Mouse (Mus musculus) layer of hippocampus, postnatal 14 days (tissue): ENCODE data around the gene Nfib. TPM values are rescaled to one million over a fixed set of nuclear protein-coding genes. Genes with fewer than 3 reads are reported as not detected.
A peak's percentile ranks its signal among the peaks of the same experiment; 100 is the strongest.

Experiments used
- DNase-seq, 2 experiments: peaks; one replicate each; pipeline ENCODE4 v3.0.0; 2021 to 2022; ENCODE audit warnings: low spot score in 2 of 2, mixed read lengths in 1 of 2
- total RNA-seq, 2 experiments: library from RNA; stranded (reverse); gene quantifications; 2 replicates each; pipeline ENCODE4 v1.2.3; 2021

The Nfib gene
- total RNA-seq, 2 experiments from 2014 or later, result 197 to 217 TPM

DNA sequence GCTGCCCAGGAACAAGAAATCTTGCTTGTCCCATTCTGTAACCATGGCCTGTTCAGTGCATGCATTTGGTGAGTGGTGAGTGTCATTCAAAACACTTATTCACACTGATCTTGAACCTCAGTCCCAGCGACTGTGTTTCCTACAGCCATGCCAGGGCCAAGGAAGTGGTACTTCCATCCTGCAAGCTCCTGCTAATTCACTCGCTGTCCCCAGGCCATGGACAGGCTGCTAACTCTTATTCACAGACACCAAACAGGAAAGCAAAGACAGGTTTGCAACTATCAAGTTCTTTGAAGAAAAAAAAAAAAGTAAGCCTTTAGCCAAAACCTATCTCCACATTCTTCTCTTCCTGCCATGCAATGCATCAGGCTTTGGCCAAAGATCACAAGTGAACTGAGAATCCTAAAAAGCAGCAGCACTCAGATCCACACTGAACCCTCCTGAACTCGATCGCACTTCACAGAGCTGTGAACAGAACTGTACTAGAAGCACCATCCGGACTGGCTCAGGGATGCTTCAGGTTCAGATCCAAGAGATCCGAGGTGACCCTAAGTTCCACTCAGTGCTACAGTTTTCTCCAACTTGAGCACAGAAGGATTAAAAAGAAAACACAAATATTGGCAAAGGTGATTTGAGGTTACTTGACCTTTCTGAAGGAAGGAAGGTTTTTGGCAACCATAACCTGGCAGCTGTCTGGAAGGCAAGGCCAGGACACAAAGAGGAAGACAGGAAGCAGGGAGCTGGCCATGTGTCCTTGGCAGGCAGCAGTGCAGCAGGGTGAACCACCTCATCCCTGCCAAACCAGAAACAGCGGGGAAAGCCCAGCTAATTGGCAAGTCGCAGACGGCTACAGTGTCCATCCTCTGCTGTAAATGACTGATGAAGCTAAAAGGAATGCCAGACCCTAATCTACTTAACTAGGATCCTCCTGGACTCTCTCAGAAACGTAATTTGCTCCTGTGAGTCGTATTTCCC lies 305.9 kb downstream of the Nfib start:
- peak in 1 of 2 experiments; percentile 79 for DNase-seq

DNA sequence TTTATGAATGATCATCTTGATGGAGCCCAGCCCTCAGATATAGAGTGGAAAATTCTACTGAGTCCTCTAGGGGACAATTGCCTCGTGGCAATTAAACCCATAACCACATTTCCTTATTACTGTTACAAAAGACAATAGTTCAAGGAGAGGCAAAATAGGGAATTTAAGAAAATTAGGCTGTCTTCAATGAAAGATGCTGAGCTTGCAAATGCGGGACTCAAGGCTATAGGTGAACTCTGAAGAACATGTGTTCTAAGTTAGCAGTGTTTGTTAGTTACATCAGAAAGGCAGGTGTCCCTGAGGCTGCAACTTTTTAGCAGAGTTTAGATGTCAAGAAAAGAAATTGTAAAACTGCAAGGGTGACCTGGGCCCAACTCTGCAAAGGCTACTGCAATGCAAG lies 307.3 kb downstream of the Nfib start:
- DNase-seq, result no peak

DNA sequence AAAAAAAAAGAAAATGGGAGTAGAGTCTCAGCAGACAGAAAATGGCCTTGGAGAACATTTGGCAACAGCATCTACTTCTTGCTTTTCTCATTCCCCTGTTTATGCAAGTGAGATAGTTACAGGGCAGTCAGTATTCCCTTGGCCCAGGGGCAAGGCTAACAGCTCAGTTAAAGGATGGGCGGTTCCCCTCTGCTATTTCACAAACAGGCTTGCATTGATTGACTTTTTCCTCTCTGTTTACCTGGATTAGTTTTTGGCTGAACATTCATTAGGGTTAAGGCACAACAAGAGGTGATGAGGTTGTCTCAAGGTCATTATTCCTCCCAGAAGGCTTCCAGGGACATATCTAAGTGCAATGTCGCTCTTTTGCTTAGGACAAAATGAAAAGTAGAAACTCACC lies 308.7 kb downstream of the Nfib start:
- no peak for DNase-seq

DNA sequence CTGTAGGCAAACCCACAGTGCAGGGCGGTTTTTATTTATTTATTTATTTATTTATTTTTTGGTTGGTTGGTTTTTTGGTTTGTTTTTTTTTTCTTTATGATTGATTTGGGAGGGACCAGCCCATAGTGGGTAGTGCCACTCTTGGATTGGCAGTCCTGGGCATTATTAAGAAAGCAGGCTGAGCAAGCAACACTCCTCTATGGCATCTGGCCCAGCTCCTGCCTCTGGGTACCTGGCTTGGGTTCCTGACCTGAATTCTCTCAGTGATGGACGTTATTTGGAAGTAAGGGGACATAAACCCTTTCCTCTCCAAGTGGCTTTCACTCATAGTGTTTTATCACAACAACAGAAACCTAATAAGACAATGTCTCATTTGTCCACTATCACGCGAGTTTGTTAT lies 309.5 kb downstream of the Nfib start:
- DNase-seq, result no peak

DNA sequence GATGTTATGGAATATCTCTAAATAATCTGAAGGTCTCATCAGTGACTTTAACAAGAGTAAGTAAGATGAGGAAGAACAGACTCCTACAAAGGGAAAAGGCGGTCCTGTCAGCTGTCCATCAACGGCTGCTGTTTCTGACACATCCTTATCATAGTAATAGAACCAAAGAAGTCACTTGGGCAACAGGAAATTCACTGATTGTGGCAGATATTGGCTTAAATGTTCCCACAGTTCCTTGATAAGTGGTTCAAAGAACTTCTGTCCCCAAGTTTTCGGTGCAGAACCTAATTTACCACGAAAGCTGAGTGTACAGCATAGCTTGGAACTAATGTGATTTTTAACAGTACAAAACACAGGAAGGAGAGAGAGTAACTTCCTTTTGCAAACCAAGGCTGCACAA lies 311.2 kb downstream of the Nfib start:
- no peak for DNase-seq

DNA sequence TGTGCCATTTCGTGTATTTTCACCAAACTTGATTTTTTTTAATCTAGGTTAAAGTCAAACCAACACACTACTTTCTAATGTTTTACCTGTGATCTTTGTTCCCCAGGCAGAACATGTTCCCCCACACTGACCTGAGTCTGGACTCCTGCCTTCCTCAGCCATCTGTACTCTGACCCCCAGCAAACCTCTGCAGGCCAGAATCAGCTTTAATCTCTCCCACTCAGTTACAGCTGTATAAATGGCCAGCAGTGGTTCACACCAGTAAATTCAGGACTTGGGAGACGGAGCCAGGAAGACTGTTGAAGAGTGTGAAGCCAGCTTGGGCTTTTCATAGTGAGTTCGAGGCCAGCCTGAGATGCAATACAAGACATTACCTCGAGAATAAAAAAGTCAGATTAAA lies 312.5 kb downstream of the Nfib start:
- no peak for DNase-seq

DNA sequence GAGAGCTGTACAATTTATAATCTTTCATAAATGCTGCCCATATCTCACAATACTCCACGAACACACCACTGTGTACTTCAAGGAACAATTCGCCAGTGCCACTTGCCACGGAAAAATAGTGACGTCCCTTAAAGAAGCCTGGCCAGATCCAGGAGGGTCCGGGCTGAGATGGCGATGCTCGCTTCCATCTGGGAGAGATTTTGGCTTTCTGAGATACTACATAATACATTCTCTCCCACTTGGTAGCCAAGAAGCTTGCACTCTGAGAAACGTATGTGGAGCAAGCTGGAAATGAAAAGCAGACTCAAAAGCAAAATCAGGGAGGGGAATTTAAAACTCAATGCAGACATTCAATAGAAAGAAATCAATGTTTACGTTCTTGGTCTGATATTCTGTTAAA lies 313.1 kb downstream of the Nfib start:
- no peak for DNase-seq

DNA sequence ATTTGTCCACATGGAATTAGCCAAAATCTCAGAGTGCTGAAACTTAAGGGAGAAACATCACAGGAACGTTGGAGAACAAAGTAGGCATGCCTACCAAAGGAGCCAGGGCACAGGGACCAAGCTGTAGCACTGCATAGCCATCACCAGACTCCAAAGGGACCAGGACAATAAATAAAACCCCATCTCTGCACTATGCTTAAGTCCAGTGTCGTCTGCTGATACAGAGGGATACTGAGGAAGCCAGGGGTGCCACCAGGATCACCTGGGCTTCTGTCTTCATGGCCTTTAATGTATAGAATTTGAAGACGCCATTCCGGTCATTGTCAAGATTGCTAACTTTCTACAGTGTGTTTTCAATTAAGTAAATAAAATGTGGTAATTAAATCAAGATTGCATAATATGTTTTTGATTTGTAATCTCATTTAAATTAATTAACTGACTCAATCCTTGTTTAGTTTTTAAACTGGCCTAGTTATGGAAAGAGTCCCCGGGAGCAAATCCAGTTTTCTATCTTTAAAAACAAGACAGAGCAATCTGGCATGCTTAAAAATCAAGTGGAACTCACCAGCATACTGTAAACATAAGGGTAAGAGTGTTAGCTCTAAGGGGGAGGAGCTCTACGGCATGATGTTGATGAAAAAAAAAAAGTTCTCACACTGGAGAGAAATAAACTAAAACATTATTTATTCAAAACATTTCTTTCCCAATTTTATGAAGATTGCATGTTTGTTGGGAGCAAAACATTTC lies 313.7 kb downstream of the Nfib start:
- DNase-seq, result no peak

- DNase-seq, result no peak
Measured at GRCm38 (mm10) chr4:82390545-82390944, 315.0 kb downstream of the Nfib start.

DNA sequence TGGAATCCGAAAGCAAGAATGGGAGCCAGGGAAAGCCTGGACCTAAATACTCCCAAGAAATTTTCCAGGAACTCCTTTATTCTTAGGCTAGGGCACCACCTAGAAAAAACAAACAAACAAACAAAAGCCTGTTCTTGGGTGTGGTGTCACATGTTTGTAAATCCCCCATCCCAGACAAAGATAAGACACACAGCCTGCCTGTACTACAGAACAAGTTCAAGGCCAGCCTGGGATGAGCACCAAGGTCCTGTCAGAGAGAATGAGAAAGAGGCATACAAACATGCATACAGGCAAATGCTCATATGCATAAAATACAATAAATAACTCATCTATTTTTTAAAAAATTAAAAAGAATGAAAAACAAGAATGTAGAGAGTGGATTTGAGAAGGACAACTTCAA lies 315.7 kb downstream of the Nfib start:
- DNase-seq, result no peak

DNA sequence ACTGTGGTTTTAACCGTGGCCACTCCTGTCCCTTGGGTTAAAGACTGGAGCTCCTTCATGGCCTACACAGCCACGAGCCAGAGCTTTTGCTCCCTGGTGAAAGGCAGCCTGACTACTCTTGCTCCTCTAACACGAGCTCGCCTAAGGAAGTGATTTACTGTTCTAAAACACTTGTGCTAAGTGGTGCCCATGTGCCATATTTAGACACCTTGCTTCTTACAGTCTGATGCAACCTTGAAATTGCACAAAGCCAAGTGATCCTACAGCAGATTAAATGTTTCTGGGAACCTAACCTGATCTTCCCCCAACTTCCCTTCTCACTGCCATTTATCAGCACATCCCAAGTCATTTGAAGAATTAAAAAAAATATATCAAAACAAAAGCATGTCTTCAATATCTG lies 317.9 kb downstream of the Nfib start:
- no peak for DNase-seq

- DNase-seq, result no peak
Measured at GRCm38 (mm10) chr4:82386222-82386993, 319.1 kb downstream of the Nfib start.

DNA sequence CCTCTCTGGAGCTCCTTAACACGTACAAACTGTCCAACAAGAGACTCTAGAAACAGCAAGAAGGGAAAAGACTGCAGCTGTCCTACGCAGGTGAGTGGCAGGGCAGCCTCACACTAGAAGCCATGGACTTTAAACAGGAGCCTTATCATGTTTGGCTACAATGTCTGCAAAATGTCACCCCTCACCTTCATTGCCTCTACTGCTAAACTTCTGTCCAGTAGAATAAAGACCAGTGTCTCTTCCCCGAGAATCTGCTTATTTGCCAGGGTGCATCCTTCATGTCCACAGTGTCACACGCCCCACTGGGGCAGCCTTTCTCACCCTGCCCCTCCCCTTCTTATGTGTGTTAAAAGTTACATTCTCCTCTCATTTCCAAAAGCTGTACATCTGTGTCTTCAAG lies 319.9 kb downstream of the Nfib start:
- DNase-seq, result no peak

GRCm38 (mm10) chr4:82383991-82384731 lies 321.4 kb downstream of the Nfib start:
- peak; percentile 49 to 80 for DNase-seq

GRCm38 (mm10) chr4:82383346-82383745 lies 322.2 kb downstream of the Nfib start:
- no peak for DNase-seq

GRCm38 (mm10) chr4:82381786-82382185 lies 323.8 kb downstream of the Nfib start:
- no peak for DNase-seq

GRCm38 (mm10) chr4:82380578-82380977 lies 325.0 kb downstream of the Nfib start:
- no peak for DNase-seq

DNA sequence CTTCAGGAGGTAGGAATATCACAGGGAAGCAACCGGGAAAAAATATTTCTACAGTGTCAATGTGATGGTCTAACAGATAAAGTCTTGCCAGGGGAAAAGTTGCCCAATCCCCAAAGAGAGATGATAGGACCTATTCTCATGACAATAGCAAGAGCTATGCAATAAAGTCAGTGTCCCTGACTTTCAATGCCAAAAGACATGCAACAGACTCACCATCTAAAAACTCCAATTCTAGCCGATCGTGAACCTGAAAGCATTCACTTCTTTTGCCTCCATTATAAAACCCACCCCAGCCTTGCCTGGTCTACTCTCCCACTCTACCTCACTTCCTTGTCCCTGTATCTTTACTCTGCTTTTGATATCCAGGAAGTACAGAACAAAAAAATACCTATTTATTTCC lies 327.5 kb downstream of the Nfib start:
- no peak for DNase-seq

- DNase-seq, result no peak
Measured at GRCm38 (mm10) chr4:82377621-82378020, 327.9 kb downstream of the Nfib start.

DNA sequence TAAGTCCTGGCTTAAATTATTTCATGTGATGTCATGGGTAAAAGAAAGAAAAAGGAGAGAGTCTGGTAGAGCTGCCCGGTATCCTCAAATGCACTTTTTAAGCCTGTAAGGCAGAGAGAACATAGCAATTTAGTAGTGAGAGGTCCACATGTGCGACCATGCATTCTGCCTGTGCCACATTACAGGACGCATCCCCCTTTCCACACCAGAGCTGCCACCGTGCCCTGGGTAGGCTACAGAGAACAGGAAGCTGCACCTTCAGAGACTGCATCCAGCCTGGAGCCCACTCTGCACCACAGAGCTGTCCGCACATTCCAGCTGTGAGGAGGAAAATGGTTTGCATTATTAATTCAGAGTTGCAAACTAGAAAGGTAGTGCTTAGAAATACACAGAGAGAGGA lies 331.0 kb downstream of the Nfib start:
- no peak for DNase-seq

DNA sequence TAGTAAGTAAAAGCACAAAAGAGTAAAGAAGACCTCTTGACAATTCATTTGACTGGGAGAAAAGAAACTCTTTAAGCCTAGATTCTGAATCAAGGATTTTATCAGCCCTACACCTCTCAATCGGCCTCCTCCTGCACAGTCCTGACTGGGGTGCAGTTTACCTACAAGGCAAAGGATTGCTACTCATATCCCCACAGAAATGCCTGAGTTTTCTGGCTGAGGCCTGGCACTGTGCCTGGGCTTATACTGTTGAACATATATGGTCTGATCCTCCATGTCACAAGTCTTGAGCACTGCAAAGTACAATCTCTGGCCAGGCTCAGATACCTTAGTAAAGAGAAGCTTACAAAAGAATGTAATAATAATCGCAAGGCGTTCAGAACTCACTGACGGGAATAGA lies 333.3 kb downstream of the Nfib start:
- no peak for DNase-seq
